Mouse (Mus musculus): ENCODE results near the gene Neurl3.

The Neurl3 gene

DNA sequence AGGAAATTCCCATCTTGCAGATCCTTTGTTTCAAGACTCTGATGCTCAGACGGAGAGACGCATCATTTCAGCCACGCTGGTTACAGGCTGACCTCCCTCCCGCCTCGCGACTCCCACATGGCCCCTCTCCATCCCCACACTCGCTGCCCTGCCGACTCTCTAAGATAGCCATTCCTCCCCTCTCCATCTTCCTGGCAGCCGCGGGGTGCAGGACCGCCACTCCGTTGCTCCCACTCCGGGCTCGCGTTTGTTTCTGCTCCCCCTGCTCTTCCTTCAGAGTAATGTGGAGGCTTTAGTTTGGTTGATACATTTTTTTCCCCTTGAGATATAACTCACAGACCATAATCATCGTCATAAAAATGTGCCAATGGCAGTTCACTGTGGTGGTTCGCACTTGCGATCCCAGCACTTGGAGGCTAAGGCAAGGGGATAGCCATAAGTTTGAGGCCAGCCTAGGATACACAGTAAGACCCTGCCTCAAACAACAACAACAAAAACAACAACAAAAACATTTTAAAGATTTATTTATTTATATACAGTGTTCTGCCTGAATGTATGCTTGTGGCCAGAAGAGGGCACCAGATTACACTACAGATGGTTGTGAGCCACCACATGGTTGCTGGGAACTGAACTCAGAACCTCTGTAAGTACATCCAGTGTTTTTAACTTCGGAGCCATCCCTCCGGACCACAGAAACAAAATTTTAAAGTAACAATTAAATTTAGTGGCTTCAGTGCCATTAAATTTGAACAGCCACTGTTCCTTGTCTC is 18.4 kb downstream of the Neurl3 start:
- DNase-seq = no peak

DNA sequence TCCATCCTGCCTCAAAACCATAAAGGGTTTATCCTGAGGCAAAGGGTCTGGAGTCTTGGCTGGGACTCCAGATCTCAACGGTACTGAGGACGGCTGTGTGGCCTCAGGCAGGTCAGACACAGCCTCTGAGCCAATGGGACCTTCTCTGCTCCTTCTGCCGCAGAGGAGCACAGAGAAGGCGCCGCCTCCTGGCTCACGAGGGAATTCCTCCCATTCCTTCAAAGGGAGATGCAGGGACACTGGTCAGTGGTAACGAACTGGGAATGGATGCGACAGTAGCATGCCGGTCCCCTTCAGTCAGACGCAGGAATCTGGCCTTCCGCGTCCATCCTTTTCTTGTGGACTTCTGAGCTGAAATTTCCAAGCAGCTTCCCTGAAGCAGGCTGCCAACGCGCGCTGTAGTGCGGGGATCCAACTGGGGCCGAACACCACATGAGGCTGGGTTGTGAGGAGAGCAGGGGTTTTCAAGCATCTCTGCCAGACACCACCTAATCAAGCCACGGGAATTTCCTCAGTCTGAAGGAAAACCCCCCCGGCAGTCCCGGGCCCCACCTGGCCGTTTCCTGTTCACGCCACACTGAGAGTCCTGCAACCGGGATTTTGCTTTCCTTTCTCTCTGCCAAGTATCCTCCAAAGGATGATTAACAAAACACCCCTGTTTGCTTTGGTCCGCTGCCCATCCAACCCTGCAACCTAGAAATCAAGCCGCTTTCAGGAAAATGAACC is 19.7 kb downstream of the Neurl3 start:
- peak; percentile 70 for DNase-seq

DNA sequence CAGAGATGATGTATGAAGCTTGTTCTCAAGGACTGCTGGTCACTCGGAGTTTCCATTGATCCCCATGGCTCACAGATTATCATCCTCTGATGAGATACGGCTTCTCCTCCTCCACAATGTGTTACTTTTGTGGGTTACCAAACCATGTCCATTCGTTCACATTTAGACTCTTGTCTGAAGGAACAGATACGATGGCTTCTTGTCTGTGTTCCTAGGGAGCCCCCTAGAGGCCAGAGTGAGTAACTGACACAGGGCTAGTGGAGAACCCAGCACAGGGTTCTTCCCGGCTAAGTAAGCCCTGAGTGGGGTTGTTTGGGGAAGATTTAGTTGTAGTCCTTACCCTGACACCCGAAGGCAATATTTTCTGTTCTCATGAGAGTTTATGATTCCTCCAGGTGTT is 21.7 kb downstream of the Neurl3 start:
- peak; percentile 74 for DNase-seq

DNA sequence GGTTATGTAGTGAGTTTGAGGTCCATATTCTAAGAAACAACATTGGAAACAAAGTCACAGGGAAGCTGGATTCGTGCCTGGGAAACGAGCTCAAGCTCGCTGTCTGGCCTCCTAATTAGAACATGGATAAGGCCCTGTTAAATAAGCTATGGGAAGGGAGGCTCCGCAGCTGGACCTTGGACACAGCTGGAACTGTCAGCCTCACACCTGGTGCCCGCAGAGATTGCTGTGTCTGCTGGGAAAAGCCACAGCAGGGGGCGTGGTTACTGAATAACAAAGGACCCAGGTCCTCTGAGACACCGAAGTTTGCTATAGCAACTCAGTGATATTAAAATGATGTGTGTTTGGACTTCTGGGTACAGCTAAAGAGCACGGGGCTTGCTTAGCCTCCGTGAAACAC is 23.1 kb downstream of the Neurl3 start:
- DNase-seq = no peak

DNA sequence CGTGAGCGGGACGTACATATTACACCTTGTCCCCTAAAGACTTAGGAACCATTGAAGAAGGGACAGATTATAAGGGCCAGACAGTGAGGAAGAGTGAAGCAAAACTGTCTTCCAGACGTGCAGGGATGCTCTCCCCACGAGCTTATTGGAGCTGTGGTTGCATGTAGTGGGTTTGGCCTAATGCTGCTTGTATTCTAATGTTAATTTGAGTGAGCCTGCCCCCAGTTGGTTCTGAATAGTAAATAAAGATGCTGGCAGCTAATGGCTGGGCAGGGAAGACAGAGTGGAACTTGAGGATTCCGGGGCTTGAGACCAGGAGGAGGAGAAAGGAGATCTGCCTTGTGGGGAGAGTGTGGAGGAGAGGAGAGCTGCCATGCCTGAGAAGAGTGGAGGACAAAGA is 27.8 kb downstream of the Neurl3 start:
- DNase-seq = no peak

GRCm38 (mm10) chr1:36244828-36245215 is 29.7 kb downstream of the Neurl3 start:
- no peak for DNase-seq

DNA sequence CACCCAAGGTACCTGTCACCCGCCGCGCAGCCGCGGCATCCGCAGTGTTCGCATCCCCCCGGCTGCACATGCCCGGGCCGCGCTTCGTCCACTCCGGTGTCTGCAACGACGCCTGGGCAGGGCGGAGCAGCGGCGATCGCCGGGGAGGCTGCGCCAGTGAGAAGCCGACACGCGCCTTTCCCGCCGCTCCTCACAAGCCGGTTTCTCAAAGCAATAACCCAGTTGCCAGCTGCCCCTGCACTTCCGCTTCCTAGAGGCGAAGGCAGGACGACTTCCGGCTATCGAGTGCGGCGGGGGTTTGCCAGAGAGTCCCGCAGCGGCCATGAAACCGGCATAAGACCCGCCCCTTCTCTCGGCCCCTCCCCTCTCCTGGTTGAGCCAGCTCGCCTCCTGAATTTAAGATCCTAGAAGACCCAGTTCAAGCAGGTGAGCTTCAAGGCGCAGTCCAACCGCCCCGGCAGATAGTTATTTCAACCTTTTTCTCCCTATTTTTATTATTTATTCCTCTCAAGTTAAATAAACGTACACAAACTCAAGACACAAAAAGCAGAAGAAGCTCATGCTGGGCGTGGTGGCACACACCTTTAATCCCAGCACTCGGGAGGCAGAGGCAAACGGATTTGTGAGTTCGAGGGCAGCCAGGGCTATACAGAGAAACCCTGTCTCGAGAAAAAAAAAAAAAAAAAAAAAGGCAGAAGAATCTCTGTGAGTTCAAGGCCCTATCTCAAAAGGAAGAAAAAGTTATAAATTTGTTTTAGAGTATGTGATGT is 30.2 kb downstream of the Neurl3 start, which contains the start of gene Uggt1:
Gene Uggt1 (minus strand): TSS at position 663 of the 770 bp plus-strand sequence.
- peak; percentile 90 for DNase-seq

DNA sequence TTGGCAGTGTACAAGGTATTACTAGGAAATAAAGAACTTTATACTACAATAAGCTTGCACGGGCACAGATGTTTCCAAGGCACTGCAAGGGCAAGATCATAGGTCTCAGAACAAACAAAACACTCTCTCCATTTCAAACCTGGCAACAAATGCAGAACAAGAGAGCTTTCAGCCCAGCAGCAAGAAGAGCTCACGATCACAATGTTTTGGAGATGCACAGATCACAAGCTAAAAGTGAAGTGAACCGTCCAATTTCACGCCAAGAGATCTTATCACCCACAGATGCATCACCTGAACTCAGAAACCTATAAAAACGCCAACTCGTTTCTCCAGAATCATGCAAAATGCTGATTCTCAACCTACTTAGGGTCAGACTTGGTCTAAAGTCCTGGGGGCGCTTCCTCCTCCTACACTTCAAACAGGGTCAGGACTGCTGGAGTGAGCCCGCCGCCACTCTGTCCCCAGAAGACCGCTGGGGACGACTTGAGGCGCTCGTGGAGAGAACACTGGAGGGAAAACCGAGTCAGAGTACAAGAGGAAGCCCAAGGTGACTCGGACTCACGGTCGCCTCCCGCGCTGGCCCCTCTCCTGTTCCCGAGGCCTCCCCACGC is 30.9 kb downstream of the Neurl3 start:
- DNase-seq = no peak

DNA sequence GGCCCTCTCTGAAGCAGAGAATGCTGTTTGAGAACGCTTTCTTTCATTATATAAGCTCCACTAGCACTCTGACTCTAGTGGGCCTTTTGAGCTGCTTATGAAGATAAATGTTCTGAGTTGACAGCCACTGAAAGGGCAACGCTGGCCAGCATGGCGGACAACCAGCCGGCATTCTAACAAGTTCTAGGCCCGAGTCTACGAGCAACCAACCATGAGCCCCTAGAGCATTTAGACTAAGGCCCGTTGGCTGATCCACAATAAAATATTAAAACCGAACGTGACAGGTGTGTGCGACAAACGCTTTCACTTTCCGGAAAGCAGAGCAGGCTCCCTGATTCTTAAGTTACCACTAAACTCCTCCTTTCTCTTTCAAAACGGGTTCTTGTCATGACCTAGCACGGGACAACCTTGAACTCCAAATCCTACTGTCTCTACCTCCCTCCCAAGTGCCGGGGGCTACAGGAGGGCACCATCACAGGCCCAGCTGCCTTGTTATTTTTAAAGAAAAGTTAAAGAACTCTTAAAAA is 32.5 kb downstream of the Neurl3 start:
- no peak for DNase-seq

- DNase-seq = no peak
Measured at GRCm38 (mm10) chr1:36240176-36240575, 34.3 kb downstream of the Neurl3 start.

GRCm38 (mm10) chr1:36239396-36239795 is 35.1 kb downstream of the Neurl3 start:
- no peak for DNase-seq

DNA sequence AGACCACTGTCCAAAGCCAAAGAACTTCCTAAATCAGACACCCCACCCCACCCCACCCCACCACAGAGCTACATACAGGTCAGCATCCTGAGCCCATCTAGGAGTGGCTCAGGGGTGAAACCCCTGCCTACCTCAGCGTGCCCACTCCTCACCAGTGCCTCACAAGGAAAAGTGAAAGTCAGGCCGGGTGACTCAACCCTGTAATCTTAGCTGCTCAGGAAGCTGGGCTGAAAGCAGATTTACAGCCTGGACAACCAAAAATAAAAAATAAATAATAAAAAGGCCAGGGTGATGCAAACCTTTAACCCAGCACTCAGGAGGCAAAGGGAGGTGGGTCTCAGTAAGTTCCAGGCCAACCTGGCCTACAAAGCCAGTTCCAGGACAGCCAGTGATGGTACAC is 38.6 kb downstream of the Neurl3 start:
- no peak for DNase-seq

DNA sequence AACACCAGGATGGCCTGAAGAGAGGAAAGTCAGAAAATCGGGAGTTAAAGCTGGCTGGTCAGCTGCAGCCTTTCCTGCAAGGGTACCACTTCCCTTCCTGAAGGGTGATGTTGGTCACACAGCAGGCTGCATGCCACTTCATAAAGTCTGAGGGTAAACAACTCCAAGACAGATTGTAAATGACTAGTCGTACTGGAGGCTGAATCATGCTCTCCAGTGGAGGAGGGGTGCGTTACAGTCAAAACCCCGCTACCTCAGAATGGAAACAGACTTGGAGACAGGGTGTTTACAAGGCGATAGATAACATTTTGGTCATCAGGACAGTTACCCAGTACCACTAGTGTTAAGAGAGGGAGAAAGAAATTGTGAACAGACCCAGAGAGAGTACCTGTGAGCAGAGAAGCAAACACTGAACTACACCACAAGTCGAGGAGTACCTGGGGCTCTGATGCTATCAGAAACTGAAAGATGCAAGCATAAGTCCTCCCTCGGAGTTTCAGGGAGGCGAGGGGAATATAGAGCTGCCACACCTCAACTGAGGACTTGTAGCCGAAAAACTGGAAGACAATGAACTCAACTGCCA is 39.3 kb downstream of the Neurl3 start:
- DNase-seq = no peak

GRCm38 (mm10) chr1:36233218-36233617 is 41.3 kb downstream of the Neurl3 start:
- no peak for DNase-seq

DNA sequence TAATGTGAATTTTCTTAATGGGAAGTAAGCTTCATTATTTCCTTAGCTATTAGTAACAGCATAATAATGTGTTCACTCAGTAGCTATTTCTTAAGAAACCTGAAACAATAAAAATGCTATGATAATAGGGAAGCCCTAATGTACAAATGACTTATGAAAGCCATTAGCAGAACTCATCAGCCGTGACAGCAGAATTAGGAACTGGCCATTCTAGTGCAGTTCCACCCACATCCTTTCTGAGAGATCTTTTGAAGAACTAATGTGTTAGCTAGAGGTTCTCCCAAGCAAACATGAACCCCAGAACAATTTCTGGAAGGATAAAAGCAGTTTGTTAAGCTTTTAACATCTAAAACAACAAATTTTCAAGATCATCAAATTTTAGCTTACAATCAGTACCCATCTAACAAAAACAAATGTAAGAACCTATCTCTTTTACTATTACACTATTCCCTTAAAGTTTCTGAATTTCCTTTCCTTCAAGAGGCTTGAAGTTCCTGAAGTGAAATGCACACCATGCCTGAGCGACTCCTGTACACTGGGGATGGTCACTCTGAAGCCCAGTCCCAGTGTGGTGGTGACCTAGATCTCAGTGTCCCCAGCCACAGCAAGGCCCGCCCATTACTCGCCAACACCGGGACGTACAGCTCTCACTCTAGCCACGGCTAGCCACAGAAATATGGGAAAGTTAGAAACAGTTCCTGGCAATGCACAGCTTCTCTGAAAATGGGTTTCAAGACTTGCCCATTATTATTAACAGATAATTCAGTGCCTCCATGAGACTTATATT is 43.4 kb downstream of the Neurl3 start:
- DNase-seq = no peak

- no peak for DNase-seq
Measured at GRCm38 (mm10) chr1:36228461-36228860, 46.0 kb downstream of the Neurl3 start.

DNA sequence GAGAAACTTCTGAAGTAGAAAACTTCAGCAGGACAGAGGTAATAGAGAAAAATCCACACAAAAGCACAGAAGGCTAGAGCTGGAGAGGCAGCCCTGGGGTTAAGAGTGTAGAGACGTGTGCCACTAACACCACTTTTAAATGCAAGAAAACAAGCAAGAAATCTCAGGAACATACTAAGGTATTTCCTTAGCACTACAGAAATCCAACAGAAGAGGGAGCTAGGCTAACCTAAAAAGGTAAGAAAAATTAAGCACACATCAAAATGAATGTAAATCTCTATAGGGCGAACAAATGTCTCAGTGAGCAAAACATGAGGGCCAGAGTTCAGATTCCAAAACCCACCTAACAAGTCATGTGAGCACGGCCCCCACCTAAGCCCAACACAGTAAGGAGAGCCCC is 49.8 kb downstream of the Neurl3 start:
- DNase-seq = no peak

Data from cerebellum, adult 8-10 months (tissue).